Mouse (Mus musculus) bone marrow, adult 2 months (tissue): ENCODE results near the gene Cyp2d10. TPM values are rescaled to one million over a fixed set of nuclear protein-coding genes. Genes with fewer than 3 reads are reported as not detected.

Source experiments
- H3K27ac ChIP-seq: fragments of 200-500 bp; 2 replicates; pipeline ENCODE4 v1.5.1; 2012; ENCODE audit warnings: low read depth, mild to moderate bottlenecking, control low read depth, inconsistent platforms, low read length; ENCODE audit not compliant: control insufficient read depth, poor library complexity, insufficient read depth
- H3K4me1 ChIP-seq: fragments of 200-500 bp; 2 replicates; pipeline ENCODE4 v1.6.1; 2011; ENCODE audit warnings: low read length; ENCODE audit not compliant: control insufficient read depth, insufficient read depth
- H3K4me3 ChIP-seq: fragments of 200-500 bp; replicated peaks from 2 replicates; pipeline ENCODE3; 2011; ENCODE audit warnings: mild to moderate bottlenecking, low read depth, low read length, control low read depth; ENCODE audit not compliant: control insufficient read depth
- CTCF ChIP-seq: fragments of 200-500 bp; IDR thresholded peaks from 2 replicates; pipeline ENCODE4 v1.5.1; 2011; ENCODE audit warnings: low read length, control low read depth; ENCODE audit not compliant: control insufficient read depth, insufficient read depth
- POLR2A ChIP-seq: fragments of 200-500 bp; IDR thresholded peaks from 2 replicates; pipeline ENCODE4 v1.6.1; 2011; ENCODE audit warnings: low read depth, mild to moderate bottlenecking, control low read depth, low read length, borderline replicate concordance; ENCODE audit not compliant: control insufficient read depth
- WGBS: fragments of 180-500 bp; shearing (Covaris S2); methylation state at CpG from one replicate; pipeline ENCODE4 v1.1.7; 2018; 5-methylcytosine and 5-hydroxymethylcytosine counted together
- polyA plus RNA-seq: library from polyadenylated mRNA; stranded (reverse); fragments of >200 nt; gene quantifications from 2 replicates; pipeline ENCODE4 v1.2.4, GENCODE M21; 2011; ENCODE audit warnings: low replicate concordance; ENCODE audit not compliant: missing spikeins, insufficient read depth, insufficient read length

Cyp2d10 gene
- polyA plus RNA-seq, 1 experiment: 1.4 TPM

DNA sequence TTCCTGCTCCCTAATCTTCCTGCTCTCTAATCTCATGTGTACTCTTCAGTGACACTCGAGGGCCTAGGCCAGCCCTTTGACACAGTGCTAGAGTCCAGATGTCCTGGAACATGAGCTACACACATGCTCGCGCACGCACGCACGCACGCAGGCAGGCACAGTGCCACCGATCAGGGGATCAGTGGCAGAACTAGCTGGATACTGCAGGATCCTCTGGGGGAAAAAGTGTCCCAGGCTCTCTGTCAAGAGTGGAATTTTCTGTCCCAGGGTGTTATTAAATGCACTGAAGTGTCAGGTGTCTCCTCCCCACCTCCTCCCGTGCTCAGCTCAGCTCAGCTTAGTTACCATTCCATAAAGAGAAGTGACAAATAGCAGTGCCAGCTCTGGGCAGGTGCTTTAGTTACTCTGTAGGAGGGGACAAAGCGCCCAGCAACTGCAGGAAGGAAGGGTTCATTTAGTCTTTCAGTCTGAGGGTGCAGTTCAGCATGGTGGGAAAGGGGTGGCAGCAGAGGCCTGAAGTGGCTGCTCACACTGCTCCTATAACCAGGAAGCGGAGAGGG is 45.5 kb downstream of the Cyp2d10 start:
- TF ChIP-seq POLR2A (no peak), CTCF (peak; percentile 26; the same call in 1 of the 2 replicates)
- 74% methylated on average over 11 of the region's 11 CpGs for WGBS
- no peak overlapping the region for H3K27ac ChIP-seq
- H3K4me3 ChIP-seq: no peak overlapping the region
- H3K4me1 ChIP-seq: no peaks in the 10 kb centered on the region

DNA sequence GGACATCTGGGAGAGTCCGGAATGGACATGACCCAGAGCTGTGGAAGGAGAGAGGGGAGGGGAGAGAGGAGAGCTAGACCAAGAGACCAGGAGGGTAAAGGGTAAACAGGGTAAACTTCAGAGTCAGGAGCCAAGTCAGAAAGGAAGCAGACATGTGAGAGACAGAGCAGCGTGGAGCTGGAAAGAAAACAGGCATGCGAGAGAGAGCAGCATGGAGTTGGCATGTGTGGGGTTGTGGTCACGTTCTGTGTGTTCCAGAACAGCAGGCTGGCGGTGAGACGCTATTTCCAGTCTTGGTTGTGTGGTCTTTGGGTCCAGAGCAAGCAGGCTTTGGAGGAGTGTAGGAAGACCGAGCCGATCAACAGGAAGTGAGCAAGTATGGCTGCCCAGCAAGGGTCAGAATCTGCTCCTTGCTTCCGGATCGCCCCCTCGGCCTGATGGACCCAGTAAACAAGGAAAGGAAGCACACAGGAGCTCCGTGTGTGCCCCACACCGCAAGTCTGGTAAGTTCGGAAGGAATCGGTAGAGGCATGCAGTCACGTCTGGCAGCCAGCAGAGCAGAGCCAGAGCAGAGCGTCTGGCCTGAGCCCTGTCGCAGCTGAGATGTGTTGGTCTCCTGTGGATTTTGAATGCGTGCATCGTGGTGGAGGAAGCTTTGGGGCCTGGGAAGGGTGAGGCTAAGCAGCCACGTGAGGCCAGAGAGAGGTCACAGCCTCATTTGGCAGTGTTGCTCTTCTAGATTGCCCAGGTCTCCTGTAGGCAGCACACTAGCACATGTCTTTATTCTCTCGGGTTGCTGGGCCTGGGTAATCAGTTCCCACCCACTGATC is 48.3 kb downstream of the Cyp2d10 start:
- WGBS: 68% methylated on average over 22 of the region's 22 CpGs
- H3K4me3 ChIP-seq: no peak overlapping the region
- no peak for TF ChIP-seq POLR2A
- TF ChIP-seq CTCF: no peak
- H3K4me1 ChIP-seq: peaks cover 1% of the 10 kb centered on the region; the same call in 1 of the 2 replicates
- H3K27ac ChIP-seq: peak overlapping the region; percentile 11; the same call in 1 of the 2 replicates

DNA sequence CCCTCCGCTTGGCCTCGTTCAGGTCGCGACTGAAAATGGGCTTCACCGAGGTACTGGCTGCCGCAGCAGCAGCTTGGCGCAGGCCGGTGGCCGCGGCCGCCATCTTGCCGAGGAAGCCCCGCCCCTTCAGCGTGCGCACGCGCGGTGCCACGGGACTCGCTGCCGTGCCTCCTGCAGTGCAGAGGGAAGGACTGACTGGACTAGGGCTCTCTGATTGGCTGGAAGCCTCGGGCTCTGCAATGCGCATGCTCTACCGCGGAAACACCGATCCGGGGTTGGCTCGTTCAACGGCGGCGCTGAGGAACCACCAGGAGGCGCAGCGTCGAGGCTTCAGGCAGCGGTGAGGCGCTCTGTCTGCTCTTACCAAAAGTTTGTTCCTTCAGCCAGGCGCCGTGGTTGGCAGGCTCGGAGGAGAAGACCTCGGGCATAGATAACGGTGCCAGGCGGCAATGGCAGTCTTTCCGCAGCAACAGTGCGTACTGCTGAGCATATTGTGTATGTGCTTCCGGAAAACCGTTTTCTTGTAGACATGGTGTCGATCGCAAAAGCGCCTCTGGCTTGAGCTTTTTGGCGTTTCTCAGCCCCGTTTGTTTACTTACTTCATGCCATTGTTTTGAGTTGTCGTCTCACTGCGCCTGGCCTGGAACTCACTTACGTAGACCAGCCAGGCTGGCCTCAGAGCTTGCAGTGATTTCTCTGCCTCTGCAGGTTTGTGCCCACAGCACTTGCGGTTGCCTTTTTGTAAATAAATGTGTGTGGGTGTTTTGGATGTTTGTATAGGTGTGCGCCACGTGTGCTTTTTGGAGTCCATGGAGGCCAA is 52.7 kb downstream of the Cyp2d10 start, which contains the start of gene Ndufa6:
Gene Ndufa6 (minus strand): TSS at position 197 of the 820 bp plus-strand sequence.
- Histone ChIP-seq H3K4me3 (peak within 1 kb of the TSS; percentile 90), H3K4me1 (peaks cover 3% of the 10 kb centered on the region; the same call in 1 of the 2 replicates), H3K27ac (peak within 1 kb of the TSS; percentile 89)
- TF ChIP-seq CTCF (peak; percentile 96), POLR2A (peak; percentile 97)
- 1% methylated on average over 57 of the region's 57 CpGs for WGBS

DNA sequence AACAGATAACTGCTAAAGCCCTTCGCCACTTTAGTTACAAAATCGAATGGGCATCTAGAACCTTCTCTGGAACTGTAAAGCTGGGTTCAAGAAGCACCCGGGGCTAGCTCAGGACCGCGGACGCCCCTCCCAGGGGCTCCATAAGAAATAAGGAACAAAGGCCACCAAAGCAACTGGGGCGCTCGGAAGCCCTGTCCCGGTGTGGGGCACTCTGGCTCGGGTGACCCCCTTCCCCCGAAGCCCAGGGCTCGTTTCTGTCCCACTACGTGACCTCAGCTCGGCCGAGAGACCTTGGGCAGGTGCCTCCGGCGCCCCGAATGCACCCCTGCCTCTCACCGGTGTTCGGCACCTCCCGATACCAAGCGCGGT is 53.3 kb downstream of the Cyp2d10 start:
- Histone ChIP-seq H3K4me1 (peaks cover 3% of the 10 kb centered on the region; the same call in 1 of the 2 replicates), H3K4me3 (peak overlapping the region; percentile 90), H3K27ac (peak overlapping the region; percentile 67)
- no peak for TF ChIP-seq CTCF
- no peak for TF ChIP-seq POLR2A
- WGBS: under 1% methylated on average over 23 of the region's 23 CpGs

DNA sequence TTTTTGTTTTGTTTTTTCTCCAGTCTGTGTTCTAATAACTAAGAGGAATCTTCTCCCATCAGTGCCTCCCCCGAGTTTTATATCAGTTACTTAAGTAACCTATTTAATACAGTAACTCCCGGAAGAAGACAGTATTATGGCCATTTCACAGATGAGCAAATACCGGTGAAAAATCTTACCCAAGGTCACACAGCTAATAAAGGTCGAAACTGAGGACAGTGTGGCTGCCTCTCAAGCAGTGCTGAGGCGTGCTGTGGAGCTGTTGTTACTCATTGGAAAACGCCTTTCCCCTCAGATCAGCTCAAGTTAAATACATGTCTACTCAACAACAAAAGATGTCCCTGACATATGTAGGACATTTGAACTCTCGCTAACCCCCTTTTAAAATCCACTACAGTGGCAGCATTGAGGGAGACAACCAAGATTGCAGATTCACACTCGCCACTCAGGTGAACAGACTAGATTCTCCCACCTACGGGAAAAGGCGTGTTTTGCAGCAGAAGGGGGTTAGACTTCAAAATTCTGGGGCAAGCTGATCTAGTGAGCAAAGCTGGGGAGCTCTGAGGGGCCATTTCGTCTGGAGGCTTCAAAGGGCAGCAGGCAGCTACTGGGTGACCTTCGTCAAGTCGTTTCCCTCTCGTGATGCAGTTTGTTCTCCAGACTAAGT is 53.8 kb downstream of the Cyp2d10 start:
- 20% methylated on average over 14 of the region's 14 CpGs for WGBS
- TF ChIP-seq POLR2A (no peak), CTCF (no peak)
- H3K4me3 ChIP-seq: peak overlapping the region; percentile 90
- H3K27ac ChIP-seq: no peak overlapping the region; the same call in 1 of the 2 replicates
- H3K4me1 ChIP-seq: peaks cover 5% of the 10 kb centered on the region; the same call in 1 of the 2 replicates

Other genes starting within 250 kb of the Cyp2d10 start
- gene Shisa8, start 194.4 kb downstream of the Cyp2d10 start, polyA plus RNA-seq: 0.77 and 1.9 TPM in 2 replicates
- 12.1 and 24.9 TPM in 2 replicates for gene Tnfrsf13c, start 182.8 kb downstream of the Cyp2d10 start, polyA plus RNA-seq
- gene Cenpm, start 162.4 kb downstream of the Cyp2d10 start, polyA plus RNA-seq: 19.5 and 21.2 TPM in 2 replicates
- gene 1500009C09Rik, start 154.8 kb downstream of the Cyp2d10 start, polyA plus RNA-seq: not detected in 2 replicates
- 2.0 TPM in 1 of 2 replicates, not detected in the other for gene Sept3, start 132.3 kb downstream of the Cyp2d10 start, polyA plus RNA-seq
- not detected in 2 replicates for gene Wbp2nl, start 108.2 kb downstream of the Cyp2d10 start, polyA plus RNA-seq
- gene Naga, start 68.3 kb downstream of the Cyp2d10 start, polyA plus RNA-seq: 35.6 and 49.3 TPM in 2 replicates
- gene Pheta2, start 68.3 kb downstream of the Cyp2d10 start, polyA plus RNA-seq: 22.5 and 34.5 TPM in 2 replicates
- 121 and 216 TPM in 2 replicates for gene Smdt1, start 68.2 kb downstream of the Cyp2d10 start, polyA plus RNA-seq
- 120 and 208 TPM in 2 replicates for gene Ndufa6, start 52.9 kb downstream of the Cyp2d10 start, polyA plus RNA-seq
- gene Cyp2d22, start 26.9 kb downstream of the Cyp2d10 start, polyA plus RNA-seq: 5.2 and 7.2 TPM in 2 replicates
- gene Cyp2d11, start 13.2 kb downstream of the Cyp2d10 start, polyA plus RNA-seq: not detected in 2 replicates
- 1.3 and 5.0 TPM in 2 replicates for gene Cyp2d9, start 26.2 kb upstream of the Cyp2d10 start, polyA plus RNA-seq
- gene Cyp2d12, start 147.9 kb upstream of the Cyp2d10 start, polyA plus RNA-seq: not detected in 2 replicates
- gene Cyp2d34, start 213.8 kb upstream of the Cyp2d10 start, polyA plus RNA-seq: not detected in 2 replicates